Mouse (Mus musculus): Measurements from ENCODE around the gene Atf6b.

DNA sequence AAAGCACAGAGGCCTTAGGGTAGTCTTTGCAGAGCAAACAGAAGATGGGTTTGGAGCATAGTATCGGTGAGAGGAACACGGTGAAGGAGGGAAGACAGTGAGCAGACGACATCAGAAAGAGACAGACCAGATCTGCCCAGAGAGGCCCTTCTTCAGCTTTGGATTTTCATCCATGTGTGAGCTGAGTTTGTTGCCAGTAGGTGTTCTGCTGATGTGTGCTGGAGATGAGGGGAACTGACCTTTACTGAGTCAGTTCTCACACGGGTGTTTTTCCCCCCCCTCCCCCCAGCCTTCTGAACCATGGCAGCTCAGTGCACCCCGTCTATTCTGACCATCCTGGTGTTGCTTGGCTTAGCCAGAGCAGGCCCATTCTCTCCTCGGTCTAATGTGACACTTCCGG lies 23.3 kb downstream of the Atf6b start, which contains the start of gene Tnxb:
- no peak for TF ChIP-seq EP300 (IDR thresholded peaks at IDR 0.05; ENCODE audit: low read length)
- no peak for TF ChIP-seq JUN (IDR thresholded peaks at IDR 0.05; ENCODE audit: insufficient read depth, low read depth, low read length)

Measured in CH12.LX (cell line).